In genomic region chr12:28751508-28752263, GRCm38 (mm10) we compare ENCODE assay signal across 8 mouse cellular contexts. TPM values are rescaled to one million over a fixed set of nuclear protein-coding genes. Genes with fewer than 3 reads are reported as not detected.
DNase-seq lines count a peak whose midpoint lies in the region; ATAC-seq lines count a peak whose summit lies in the region.

Eipr1 (plus strand) TSS chr12:28751803.

- peak; percentile 99 for DNase-seq in adipocyte (ENCODE audit: low spot score)
- peak; percentile 97 for DNase-seq in embryo, embryonic 10 days (ENCODE audit: low spot score)
- peak; percentile 77 for DNase-seq in gastrocnemius, postnatal 10 days
- peak; percentile 98 for DNase-seq in induced T-regulatory cell, adult 2 months (ENCODE audit: low read depth)
- DNase-seq in left cerebral cortex, adult 9 months (ENCODE audit: low spot score in 2 of 2) = peak; percentile 77 to 93
- DNase-seq in right cerebral cortex, postnatal 14 days = peak; percentile 83
- peak; percentile 77 to 88 for DNase-seq in urinary bladder, postnatal 36 days (ENCODE audit: low spot score in 2 of 2)

- peak; percentile 86 for ATAC-seq in megakaryocyte progenitor cell, adult 5-6 weeks (replicated peaks; ENCODE audit: poor library complexity)

RNA-seq across cellular contexts. Expression of gene Eipr1, which starts in this region (rescaled TPM):
- 1 to 10 TPM; 6.4 to 6.9 TPM for total RNA-seq in gastrocnemius, postnatal 10 days (2021)
- 21.6 and 25.1 TPM in 2 replicates for total RNA-seq in megakaryocyte progenitor cell, adult 5-6 weeks (2015)
- 26.6 and 26.9 TPM in 2 replicates for total RNA-seq in megakaryocyte progenitor cell, adult 5-6 weeks (2017)

Comparison
In these comparisons a context has a peak if more than half of its experiments do, and no peak if none do; other contexts are left out.
1. Peak in every context shown above with its lines: DNase-seq and ATAC-seq.